Mouse (Mus musculus): ENCODE measurements around the gene Fbxl3.

DNA sequence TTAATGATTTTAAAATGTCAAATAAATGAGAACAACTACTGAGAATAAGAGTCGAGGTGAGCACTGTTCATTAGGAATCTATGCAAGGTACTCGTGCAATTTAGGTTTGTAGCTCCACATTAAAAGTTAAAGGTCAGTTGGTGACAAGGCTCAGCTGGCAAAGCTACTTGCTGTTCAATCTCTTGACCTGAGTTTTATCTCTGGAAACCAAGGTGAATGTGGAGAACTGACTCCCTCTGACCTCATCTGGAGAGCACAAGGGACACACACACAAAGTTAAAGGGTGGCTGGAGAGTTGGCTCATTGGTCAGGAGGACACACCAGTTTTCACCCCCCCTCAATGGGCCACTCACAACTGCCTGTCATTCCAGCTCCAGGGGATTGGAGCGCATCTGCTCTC, 1.8 kb upstream of the Fbxl3 start:
- no peak for TF ChIP-seq CTCF (IDR thresholded peaks at IDR 0.05; ENCODE audit: extremely low read depth, insufficient read length, insufficient replicate concordance, low read depth, low read length)
- no peak for TF ChIP-seq POLR2A (IDR thresholded peaks at IDR 0.05; ENCODE audit: low read depth, low read length)
